Mouse (Mus musculus) lung, adult 2 months (tissue): Measurements from ENCODE around the gene Hip1r.

Experiments
- CTCF ChIP-seq: fragments of 200-500 bp; IDR thresholded peaks from 2 replicates; pipeline ENCODE4 v1.5.1; 2011; ENCODE audit warnings: mild to moderate bottlenecking, low read length, control low read depth; ENCODE audit not compliant: insufficient read depth
- POLR2A ChIP-seq: fragments of 200-500 bp; IDR thresholded peaks from 2 replicates; pipeline ENCODE4 v1.6.1; 2011; ENCODE audit warnings: low read depth, mild to moderate bottlenecking, control low read depth, low read length, borderline replicate concordance; ENCODE audit errors: extremely low read depth

DNA sequence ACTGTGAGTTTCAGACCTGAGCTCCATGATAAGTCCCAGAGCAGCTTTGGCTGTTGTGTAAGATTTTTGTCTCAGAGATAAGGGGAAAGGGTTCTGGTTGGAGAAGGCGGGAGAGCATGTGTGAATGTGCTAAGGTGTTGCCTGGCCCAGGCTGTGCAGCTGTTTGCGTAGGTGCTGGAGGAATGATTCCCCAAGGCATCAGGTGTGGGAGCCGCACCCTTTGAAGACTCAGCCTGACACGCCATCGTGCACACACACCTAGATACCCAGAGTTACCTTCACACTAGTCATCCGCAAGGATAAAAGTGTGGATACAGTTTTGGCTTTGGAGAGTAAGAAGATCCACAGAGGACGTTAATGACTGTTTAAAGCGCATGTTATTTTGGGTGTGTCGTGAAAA lies 62.0 kb downstream of the Hip1r start:
- TF ChIP-seq CTCF (no peak), POLR2A (no peak)
